Mouse (Mus musculus): ENCODE measurements around the gene Atp5l.
"Not testable (repeated sequence)": the region's sequence is repeated elsewhere in the genome, so short reads cannot be mapped to it uniquely, and the experiment has no call there.

The Atp5l gene

GRCm38 (mm10) chr9:44920374-44921122 lies at the start of gene Atp5l:
Atp5l (minus strand) TSS chr9:44920742.
- peak; percentile 68 to 83 for DNase-seq (ENCODE audit: low spot score in 2 of 2)

GRCm38 (mm10) chr9:44969450-44969849 lies 48.9 kb upstream of the Atp5l start:
- DNase-seq (ENCODE audit: low spot score in 2 of 2) = peak in 1 of 2 experiments; percentile 60

- not testable (repeated sequence) for DNase-seq (ENCODE audit: low spot score in 2 of 2)
Measured at GRCm38 (mm10) chr9:44967763-44968162, 47.2 kb upstream of the Atp5l start.

GRCm38 (mm10) chr9:44966815-44967242 lies 46.3 kb upstream of the Atp5l start:
- peak; percentile 79 to 85 for DNase-seq (ENCODE audit: low spot score in 2 of 2)

GRCm38 (mm10) chr9:44965833-44966466 lies 45.4 kb upstream of the Atp5l start:
- DNase-seq (ENCODE audit: low spot score in 2 of 2) = no peak

GRCm38 (mm10) chr9:44965126-44965832 lies 44.7 kb upstream of the Atp5l start, which contains the start of gene Ube4a:
Ube4a (minus strand) TSS chr9:44965600.
- DNase-seq (ENCODE audit: low spot score in 2 of 2) = peak; percentile 98 to 99

- peak; percentile 32 to 57 for DNase-seq (ENCODE audit: low spot score in 2 of 2)
Measured at GRCm38 (mm10) chr9:44954432-44954831, 33.9 kb upstream of the Atp5l start.

GRCm38 (mm10) chr9:44947836-44948235 lies 27.3 kb upstream of the Atp5l start:
- no peak for DNase-seq (ENCODE audit: low spot score in 2 of 2)

GRCm38 (mm10) chr9:44946185-44946695 lies 25.7 kb upstream of the Atp5l start:
- DNase-seq (ENCODE audit: low spot score in 2 of 2) = no peak

GRCm38 (mm10) chr9:44942421-44942820 lies 21.9 kb upstream of the Atp5l start:
- no peak for DNase-seq (ENCODE audit: low spot score in 2 of 2)

- no peak for DNase-seq (ENCODE audit: low spot score in 2 of 2)
Measured at GRCm38 (mm10) chr9:44941756-44942155, 21.2 kb upstream of the Atp5l start.

- DNase-seq (ENCODE audit: low spot score in 2 of 2) = no peak
Measured at GRCm38 (mm10) chr9:44921543-44921942, 1.0 kb upstream of the Atp5l start.

GRCm38 (mm10) chr9:44921123-44921468 lies 554 bp upstream of the Atp5l start:
- peak in 1 of 2 experiments; percentile 11 for DNase-seq (ENCODE audit: low spot score in 2 of 2)

GRCm38 (mm10) chr9:44919606-44920005 lies 936 bp downstream of the Atp5l start:
- no peak for DNase-seq (ENCODE audit: low spot score in 2 of 2)

GRCm38 (mm10) chr9:44916196-44916595 lies 4.3 kb downstream of the Atp5l start:
- DNase-seq (ENCODE audit: low spot score in 2 of 2) = peak; percentile 31 to 63

GRCm38 (mm10) chr9:44914706-44915105 lies 5.8 kb downstream of the Atp5l start:
- no peak for DNase-seq (ENCODE audit: low spot score in 2 of 2)

GRCm38 (mm10) chr9:44911365-44911764 lies 9.2 kb downstream of the Atp5l start:
- DNase-seq (ENCODE audit: low spot score in 2 of 2) = no peak

GRCm38 (mm10) chr9:44905620-44906019 lies 14.9 kb downstream of the Atp5l start:
- DNase-seq (ENCODE audit: low spot score in 2 of 2) = no peak

- no peak for DNase-seq (ENCODE audit: low spot score in 2 of 2)
Measured at GRCm38 (mm10) chr9:44904964-44905363, 15.6 kb downstream of the Atp5l start.

GRCm38 (mm10) chr9:44903856-44904255 lies 16.7 kb downstream of the Atp5l start:
- DNase-seq (ENCODE audit: low spot score in 2 of 2) = no peak

GRCm38 (mm10) chr9:44900402-44900801 lies 20.1 kb downstream of the Atp5l start:
- peak in 1 of 2 experiments; percentile 23 for DNase-seq (ENCODE audit: low spot score in 2 of 2)

GRCm38 (mm10) chr9:44899716-44900115 lies 20.8 kb downstream of the Atp5l start:
- no peak for DNase-seq (ENCODE audit: low spot score in 2 of 2)

All from thymus, postnatal 10 days (tissue).